Mouse (Mus musculus) C2C12 (cell line): Measurements from ENCODE around the gene Mia2. TPM values are rescaled to one million over a fixed set of nuclear protein-coding genes. Genes with fewer than 3 reads are reported as not detected.

ENCODE experiments used
- H3K27me3 ChIP-seq: one replicate; pipeline ENCODE4 v1.6.1; 2011; ENCODE audit not compliant: control insufficient read depth, insufficient read depth, insufficient read length
- H3K36me3 ChIP-seq: one replicate; pipeline ENCODE4 v1.6.1; 2011; ENCODE audit not compliant: control insufficient read depth, insufficient read depth
- H3K4me3 ChIP-seq: one replicate; pipeline ENCODE4 v1.5.1; 2011; ENCODE audit warnings: mild to moderate bottlenecking, control low read depth; ENCODE audit not compliant: poor library complexity, insufficient read depth, severe bottlenecking
- H3K79me2 ChIP-seq: one replicate; pipeline ENCODE4 v1.6.1; 2011; ENCODE audit not compliant: control insufficient read depth, insufficient read depth
- H3K79me3 ChIP-seq: one replicate; pipeline ENCODE4 v1.6.1; 2011; ENCODE audit warnings: low read depth, control low read depth
- H3ac ChIP-seq: one replicate; pipeline ENCODE3; 2011; ENCODE audit warnings: low read depth; ENCODE audit not compliant: control insufficient read depth, insufficient read length
- CEBPB ChIP-seq: IDR thresholded peaks from one replicate; pipeline ENCODE4 v1.6.1; 2011; ENCODE audit warnings: low read depth, mild to moderate bottlenecking, control low read depth, moderate library complexity
- CTCF ChIP-seq: IDR thresholded peaks from one replicate; pipeline ENCODE4 v1.5.1; 2011; ENCODE audit not compliant: control insufficient read depth, insufficient read depth, insufficient read length
- FOSL1 ChIP-seq: IDR thresholded peaks from one replicate; pipeline ENCODE4 v1.8.0; 2011; ENCODE audit warnings: mild to moderate bottlenecking, low read length; ENCODE audit not compliant: poor library complexity, insufficient read depth, severe bottlenecking
- MAX ChIP-seq: IDR thresholded peaks from one replicate; pipeline ENCODE4 v1.6.1; 2011; ENCODE audit warnings: mild to moderate bottlenecking, control low read depth
- MYOD1 ChIP-seq: IDR thresholded peaks from one replicate; pipeline ENCODE4 v1.6.1; 2011; ENCODE audit warnings: low read depth; ENCODE audit not compliant: control insufficient read depth, insufficient read length
- MYOG ChIP-seq: IDR thresholded peaks from one replicate; pipeline ENCODE4 v1.6.1; 2011; ENCODE audit not compliant: control insufficient read depth, insufficient read length; ENCODE audit errors: extremely low read depth
- USF1 ChIP-seq: IDR thresholded peaks from one replicate; pipeline ENCODE4 v1.6.1; 2011; ENCODE audit warnings: low read depth, mild to moderate bottlenecking, control low read depth, moderate library complexity
- polyA plus RNA-seq: library from polyadenylated mRNA; unstranded; fragments of >200 nt; fragmentation: generic; extraction: Trizol; gene quantifications from one replicate; pipeline ENCODE4 v1.2.1, GENCODE M21; 2012; ENCODE audit warnings: missing spikeins

Mia2 gene
- polyA plus RNA-seq, 1 experiment: 13.3 TPM

DNA sequence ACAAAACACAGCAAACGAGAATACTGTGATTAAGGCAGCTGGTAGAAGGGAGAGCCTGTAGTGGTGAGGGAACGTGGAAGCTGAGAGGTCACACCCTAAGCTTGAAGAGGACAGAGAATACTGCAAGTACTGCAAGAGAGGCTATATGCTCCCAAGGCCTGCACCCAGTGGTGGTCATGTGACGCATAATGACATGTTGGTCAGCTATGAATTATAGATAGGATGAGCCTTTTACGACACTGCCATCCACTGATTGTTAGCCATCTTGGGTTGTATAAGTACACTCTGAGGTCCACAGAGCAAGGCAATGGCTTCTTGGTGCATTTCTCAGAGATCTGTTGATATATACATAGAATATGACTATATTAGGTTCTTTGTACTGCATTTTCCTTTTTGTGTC is 71.0 kb downstream of the Mia2 start:
- Histone ChIP-seq H3K27me3 (no peaks in the 10 kb centered on the region), H3K79me3 (no peaks in the 10 kb centered on the region), H3K79me2 (no peaks in the 10 kb centered on the region), H3ac (no peak overlapping the region), H3K4me3 (no peak overlapping the region), H3K36me3 (peaks cover 89% of the 10 kb centered on the region)
- no peak for TF ChIP-seq USF1
- TF ChIP-seq CEBPB: no peak
- TF ChIP-seq FOSL1: no peak
- TF ChIP-seq MYOG: no peak
- TF ChIP-seq MYOD1: no peak
- no peak for TF ChIP-seq CTCF
- TF ChIP-seq MAX: no peak

- no peak overlapping the region for H3K4me3 ChIP-seq
- peaks cover 80% of the 10 kb centered on the region for H3K36me3 ChIP-seq
- TF ChIP-seq USF1 (no peak), MAX (no peak), CEBPB (no peak), CTCF (no peak), FOSL1 (no peak), MYOD1 (no peak), MYOG (no peak)
These were observed 74.3 kb downstream of the Mia2 start for GRCm38 (mm10) chr12:59169935-59170334.

GRCm38 (mm10) chr12:59177814-59178213 is 82.2 kb downstream of the Mia2 start:
- Histone ChIP-seq H3K79me2 (no peaks in the 10 kb centered on the region), H3K27me3 (no peaks in the 10 kb centered on the region), H3K36me3 (peaks cover 83% of the 10 kb centered on the region), H3K79me3 (no peaks in the 10 kb centered on the region), H3K4me3 (no peak overlapping the region), H3ac (no peak overlapping the region)
- no peak for TF ChIP-seq CEBPB
- no peak for TF ChIP-seq USF1
- no peak for TF ChIP-seq MYOG
- no peak for TF ChIP-seq MYOD1
- TF ChIP-seq CTCF: no peak
- TF ChIP-seq FOSL1: no peak
- TF ChIP-seq MAX: no peak

More at GRCm38 (mm10) chr12:59169935-59170334, 74.3 kb downstream of the Mia2 start:
- H3K27me3 ChIP-seq: no peaks in the 10 kb centered on the region
- no peaks in the 10 kb centered on the region for H3K79me3 ChIP-seq
- no peaks in the 10 kb centered on the region for H3K79me2 ChIP-seq
- no peak overlapping the region for H3ac ChIP-seq

DNA sequence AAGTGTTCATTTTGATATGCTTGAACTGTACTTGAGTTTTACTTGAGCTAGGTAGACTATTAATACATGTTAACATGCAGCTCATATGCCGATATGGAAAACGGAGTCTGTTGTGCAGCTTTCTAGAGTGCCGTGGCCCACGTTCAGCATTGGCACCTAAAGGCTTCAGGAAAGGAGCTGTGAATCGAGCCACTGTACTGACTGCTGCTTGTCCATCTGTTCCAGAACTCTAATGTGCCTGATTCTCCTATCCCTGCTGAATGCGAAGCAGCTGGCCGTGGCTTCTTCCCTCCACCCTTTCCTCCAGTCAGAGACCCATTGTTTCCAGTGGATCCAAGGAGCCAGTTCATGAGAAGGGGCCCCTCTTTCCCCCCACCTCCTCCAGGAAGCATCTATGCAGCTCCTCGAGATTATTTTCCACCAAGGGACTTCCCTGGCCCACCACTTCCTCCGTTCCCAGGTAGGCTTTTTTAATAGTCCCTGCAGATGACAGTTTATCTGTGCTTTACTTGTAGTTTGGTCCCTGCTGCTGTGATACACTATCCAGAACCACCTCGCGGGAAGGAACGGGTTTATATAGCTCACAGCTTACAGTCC is 92.6 kb downstream of the Mia2 start:
- Histone ChIP-seq H3K79me3 (no peaks in the 10 kb centered on the region), H3K36me3 (peaks cover 65% of the 10 kb centered on the region)
- no peak for TF ChIP-seq MYOD1
- no peak for TF ChIP-seq FOSL1
- no peak for TF ChIP-seq MAX
- TF ChIP-seq CTCF: no peak
- no peak for TF ChIP-seq CEBPB
- no peak for TF ChIP-seq MYOG
- TF ChIP-seq USF1: no peak

GRCm38 (mm10) chr12:59193637-59194036 is 98.0 kb downstream of the Mia2 start:
- Histone ChIP-seq H3K4me3 (no peak overlapping the region), H3K79me3 (no peaks in the 10 kb centered on the region), H3K79me2 (no peaks in the 10 kb centered on the region), H3K27me3 (no peaks in the 10 kb centered on the region), H3K36me3 (peaks cover 29% of the 10 kb centered on the region), H3ac (no peak overlapping the region)
- TF ChIP-seq MAX (no peak), USF1 (no peak), CTCF (no peak), MYOD1 (no peak), MYOG (no peak), FOSL1 (no peak), CEBPB (no peak)

More for the DNA sequence above, 92.6 kb downstream of the Mia2 start:
- no peaks in the 10 kb centered on the region for H3K79me2 ChIP-seq
- H3K4me3 ChIP-seq: no peak overlapping the region
- H3K27me3 ChIP-seq: no peaks in the 10 kb centered on the region
- H3ac ChIP-seq: no peak overlapping the region
